Mouse (Mus musculus): ENCODE data around the gene Grk6. TPM values are rescaled to one million over a fixed set of nuclear protein-coding genes. Genes with fewer than 3 reads are reported as not detected.

Grk6 gene
- total and polyA plus RNA-seq, 2 experiments from 2014 or later: 35.8 to 71.9 TPM

GRCm38 (mm10) chr13:55446483-55447105, 1.7 kb downstream of the Grk6 start:
- 83% methylated on average over 6 of the region's 6 CpGs for WGBS
- ATAC-seq (ENCODE audit: low FRiP score): no peak
- H3K4me2 ChIP-seq (ENCODE audit: low read depth, low read length, poor library complexity, severe bottlenecking): peak overlapping the region; percentile 86
- H3K4me3 ChIP-seq (ENCODE audit: low read depth, low read length): peak overlapping the region; percentile 80; the same call in 1 of the 2 replicates
- no peaks in the 10 kb centered on the region for H3K9me3 ChIP-seq (ENCODE audit: low read length)
- no peak overlapping the region for H3K27ac ChIP-seq (ENCODE audit: low read depth, low read length)
- no peaks in the 10 kb centered on the region for H3K27me3 ChIP-seq (ENCODE audit: insufficient read depth, low read length)
- H3K36me3 ChIP-seq (ENCODE audit: insufficient read depth, low read length): peaks cover 17% of the 10 kb centered on the region
- peaks cover 9% of the 10 kb centered on the region; the same call in 1 of the 2 replicates for H3K4me1 ChIP-seq (ENCODE audit: insufficient read depth, low read length)
- H3K9ac ChIP-seq (replicated peaks; ENCODE audit: low read length, poor library complexity, severe bottlenecking): peak overlapping the region; percentile 80
- no peak for TF ChIP-seq CTCF (IDR thresholded peaks at IDR 0.05)
- DNase-seq (ENCODE audit: low spot score): no peak

DNA sequence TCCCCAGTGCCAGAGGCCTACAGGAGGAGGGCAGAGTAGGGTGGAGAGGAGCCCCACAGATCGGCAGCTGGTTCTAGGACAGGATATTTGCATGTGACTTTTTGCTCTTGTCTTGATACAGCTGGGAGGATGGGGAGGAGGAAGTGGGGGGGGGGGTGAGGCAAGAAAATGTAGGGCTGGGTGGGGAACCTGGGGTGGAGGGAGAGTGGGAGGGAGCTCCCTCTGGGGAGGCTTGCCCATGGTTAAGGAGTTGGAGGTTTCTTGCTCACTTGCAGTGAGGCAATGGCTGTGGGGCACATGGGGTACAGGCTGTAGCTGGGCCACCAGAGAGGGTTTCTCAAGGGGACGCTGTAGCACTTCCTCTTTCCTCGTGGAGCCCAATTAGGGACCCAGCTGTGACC, 2.7 kb downstream of the Grk6 start:
- H3K9ac ChIP-seq (replicated peaks; ENCODE audit: low read length, poor library complexity, severe bottlenecking): no peak overlapping the region

GRCm38 (mm10) chr13:55448131-55448530, 3.3 kb downstream of the Grk6 start:
- ATAC-seq (ENCODE audit: low FRiP score) (no peak), DNase-seq (ENCODE audit: low spot score) (no peak)
- Histone ChIP-seq H3K27me3 (ENCODE audit: insufficient read depth, low read length) (no peaks in the 10 kb centered on the region), H3K9me3 (ENCODE audit: low read length) (no peaks in the 10 kb centered on the region), H3K4me3 (ENCODE audit: low read depth, low read length) (no peak overlapping the region), H3K27ac (ENCODE audit: low read depth, low read length) (no peak overlapping the region), H3K4me1 (ENCODE audit: insufficient read depth, low read length) (peaks cover 9% of the 10 kb centered on the region; the same call in 1 of the 2 replicates), H3K36me3 (ENCODE audit: insufficient read depth, low read length) (peaks cover 32% of the 10 kb centered on the region), H3K9ac (replicated peaks; ENCODE audit: low read length, poor library complexity, severe bottlenecking) (no peak overlapping the region), H3K4me2 (ENCODE audit: low read depth, low read length, poor library complexity, severe bottlenecking) (no peak overlapping the region)
- no peak for TF ChIP-seq CTCF (IDR thresholded peaks at IDR 0.05)
- WGBS: 93% methylated on average over 5 of the region's 5 CpGs

More for the DNA sequence above, 2.7 kb downstream of the Grk6 start:
- H3K4me1 ChIP-seq (ENCODE audit: insufficient read depth, low read length): peaks cover 9% of the 10 kb centered on the region; the same call in 1 of the 2 replicates
- H3K27ac ChIP-seq (ENCODE audit: low read depth, low read length): no peak overlapping the region
- H3K36me3 ChIP-seq (ENCODE audit: insufficient read depth, low read length): peaks cover 26% of the 10 kb centered on the region
- 65% methylated on average over 3 of the region's 3 CpGs for WGBS
- no peaks in the 10 kb centered on the region for H3K27me3 ChIP-seq (ENCODE audit: insufficient read depth, low read length)
- DNase-seq (ENCODE audit: low spot score) (no peak), ATAC-seq (ENCODE audit: low FRiP score) (no peak)
- no peak overlapping the region for H3K4me3 ChIP-seq (ENCODE audit: low read depth, low read length)
- no peak overlapping the region for H3K4me2 ChIP-seq (ENCODE audit: low read depth, low read length, poor library complexity, severe bottlenecking)
- H3K9me3 ChIP-seq (ENCODE audit: low read length): no peaks in the 10 kb centered on the region
- no peak for TF ChIP-seq CTCF (IDR thresholded peaks at IDR 0.05)

DNA sequence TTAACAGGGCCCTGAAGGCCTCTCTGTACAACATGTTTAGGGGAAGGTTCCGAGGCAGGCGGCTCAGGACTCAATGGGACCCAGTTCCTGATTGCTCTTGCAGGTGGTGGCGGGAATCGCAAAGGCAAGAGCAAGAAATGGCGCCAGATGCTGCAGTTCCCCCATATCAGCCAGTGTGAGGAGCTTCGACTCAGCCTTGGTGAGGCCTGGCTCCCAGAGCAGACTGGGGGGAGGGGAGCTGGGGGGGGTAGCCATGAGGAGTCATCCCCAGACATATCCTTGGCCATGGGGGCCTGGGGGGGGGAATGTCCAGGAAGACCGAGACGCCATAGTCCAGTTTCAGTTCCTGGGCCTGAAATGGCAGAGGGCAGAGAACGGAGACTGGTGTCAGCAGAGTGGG, 4.3 kb downstream of the Grk6 start:
- TF ChIP-seq CTCF (IDR thresholded peaks at IDR 0.05): no peak
- Histone ChIP-seq H3K4me3 (ENCODE audit: low read depth, low read length) (no peak overlapping the region), H3K4me2 (ENCODE audit: low read depth, low read length, poor library complexity, severe bottlenecking) (no peak overlapping the region), H3K4me1 (ENCODE audit: insufficient read depth, low read length) (peaks cover 9% of the 10 kb centered on the region; the same call in 1 of the 2 replicates), H3K27ac (ENCODE audit: low read depth, low read length) (no peak overlapping the region), H3K9ac (replicated peaks; ENCODE audit: low read length, poor library complexity, severe bottlenecking) (no peak overlapping the region), H3K27me3 (ENCODE audit: insufficient read depth, low read length) (no peaks in the 10 kb centered on the region), H3K36me3 (ENCODE audit: insufficient read depth, low read length) (peaks cover 41% of the 10 kb centered on the region), H3K9me3 (ENCODE audit: low read length) (no peaks in the 10 kb centered on the region)
- WGBS: 95% methylated on average over 9 of the region's 9 CpGs
- DNase-seq (ENCODE audit: low spot score) (no peak), ATAC-seq (ENCODE audit: low FRiP score) (no peak)

DNA sequence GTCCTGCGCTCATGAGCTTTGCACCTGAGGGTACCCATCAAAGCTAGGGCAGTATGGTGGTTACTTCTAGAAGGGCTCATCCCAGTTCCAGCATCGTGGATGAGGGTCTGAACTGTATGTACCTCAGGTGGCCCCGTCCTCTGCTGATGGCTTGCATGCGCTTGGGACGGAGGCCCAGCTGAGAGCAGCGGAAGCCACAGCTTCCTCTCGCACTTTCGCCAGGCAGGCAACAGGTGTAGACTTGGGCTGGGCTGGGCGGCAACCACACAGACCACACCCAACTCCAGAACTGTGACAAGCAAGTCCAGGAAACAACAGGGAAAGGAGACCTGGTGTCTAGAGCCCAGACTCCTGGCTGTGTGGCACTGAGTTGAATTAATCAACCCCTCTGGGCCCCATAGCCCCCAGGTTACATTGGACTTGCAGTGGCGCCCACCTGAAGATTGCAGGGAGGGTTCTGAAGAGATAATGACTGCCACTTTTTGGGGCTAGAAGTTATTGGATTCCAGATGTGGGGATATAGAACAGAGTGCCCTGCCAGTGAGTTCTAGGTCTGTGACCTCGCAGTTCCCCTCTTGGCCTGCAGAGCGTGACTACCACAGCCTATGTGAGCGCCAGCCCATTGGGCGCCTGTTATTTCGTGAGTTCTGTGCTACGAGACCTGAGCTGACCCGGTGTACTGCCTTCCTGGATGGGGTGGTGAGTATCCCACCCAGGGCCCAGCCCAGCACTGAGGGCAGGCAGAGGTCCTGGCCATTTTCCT, 5.0 kb downstream of the Grk6 start:
- DNase-seq (ENCODE audit: low spot score) (no peak), ATAC-seq (ENCODE audit: low FRiP score) (no peak)
- Histone ChIP-seq H3K36me3 (ENCODE audit: insufficient read depth, low read length) (peaks cover 47% of the 10 kb centered on the region), H3K27ac (ENCODE audit: low read depth, low read length) (no peak overlapping the region), H3K4me3 (ENCODE audit: low read depth, low read length) (no peak overlapping the region), H3K9ac (replicated peaks; ENCODE audit: low read length, poor library complexity, severe bottlenecking) (no peak overlapping the region), H3K4me1 (ENCODE audit: insufficient read depth, low read length) (peaks cover 9% of the 10 kb centered on the region; the same call in 1 of the 2 replicates), H3K9me3 (ENCODE audit: low read length) (no peaks in the 10 kb centered on the region), H3K27me3 (ENCODE audit: insufficient read depth, low read length) (no peaks in the 10 kb centered on the region), H3K4me2 (ENCODE audit: low read depth, low read length, poor library complexity, severe bottlenecking) (no peak overlapping the region)
- 93% methylated on average over 17 of the region's 17 CpGs for WGBS
- no peak for TF ChIP-seq CTCF (IDR thresholded peaks at IDR 0.05)

DNA sequence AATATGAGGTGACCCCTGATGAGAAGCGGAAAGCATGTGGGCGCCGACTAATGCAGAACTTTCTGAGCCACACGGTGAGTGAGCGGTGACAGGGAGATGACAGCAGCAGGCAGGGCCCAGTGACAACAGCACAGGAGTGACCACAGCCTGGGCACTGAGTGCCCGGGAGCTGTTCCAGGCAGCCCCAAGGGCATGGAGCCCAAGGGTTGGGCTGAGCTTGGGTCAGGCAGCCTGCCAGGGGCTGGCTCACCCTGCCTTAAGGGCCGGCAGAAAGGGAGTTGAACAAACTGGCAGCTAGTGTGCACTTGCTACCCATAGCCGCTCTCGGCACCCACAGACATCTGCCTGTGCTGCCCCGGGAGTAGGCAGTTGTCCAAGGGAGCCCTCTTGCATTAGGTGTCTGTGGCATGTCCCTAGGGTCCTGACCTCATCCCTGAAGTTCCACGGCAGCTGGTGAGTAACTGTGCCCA, 5.7 kb downstream of the Grk6 start:
- DNase-seq (ENCODE audit: low spot score): peak; percentile 72
- no peak overlapping the region for H3K27ac ChIP-seq (ENCODE audit: low read depth, low read length)
- no peak for TF ChIP-seq CTCF (IDR thresholded peaks at IDR 0.05)
- peaks cover 54% of the 10 kb centered on the region for H3K36me3 ChIP-seq (ENCODE audit: insufficient read depth, low read length)
- H3K9ac ChIP-seq (replicated peaks; ENCODE audit: low read length, poor library complexity, severe bottlenecking): no peak overlapping the region
- H3K4me2 ChIP-seq (ENCODE audit: low read depth, low read length, poor library complexity, severe bottlenecking): no peak overlapping the region
- H3K4me3 ChIP-seq (ENCODE audit: low read depth, low read length): no peak overlapping the region
- 87% methylated on average over 11 of the region's 11 CpGs for WGBS
- H3K9me3 ChIP-seq (ENCODE audit: low read length): no peaks in the 10 kb centered on the region
- H3K27me3 ChIP-seq (ENCODE audit: insufficient read depth, low read length): no peaks in the 10 kb centered on the region
- peaks cover 9% of the 10 kb centered on the region; the same call in 1 of the 2 replicates for H3K4me1 ChIP-seq (ENCODE audit: insufficient read depth, low read length)
- ATAC-seq (ENCODE audit: low FRiP score): 0 out of 2 replicates have a peak, but pooled peaks have one; percentile 54
